Mouse (Mus musculus) stomach, embryonic 16.5 days (tissue): ENCODE results near the gene Ap1g1. TPM values are rescaled to one million over a fixed set of nuclear protein-coding genes. Genes with fewer than 3 reads are reported as not detected.

Source experiments
- ATAC-seq: fragments of 200-750 bp; cut with Nextera tagmentation; 2 replicates; pipeline ENCODE4 v1.8.0; 2017; ENCODE audit warnings: moderate number of reproducible peaks, moderate TSS enrichment; ENCODE audit not compliant: insufficient read depth, low FRiP score
- H3K27ac ChIP-seq: fragments of 300-500 bp; sonication (generic); 2 replicates; pipeline ENCODE4 v1.5.1; 2014; ENCODE audit warnings: low read length
- H3K27me3 ChIP-seq: fragments of 300-500 bp; sonication (generic); 2 replicates; pipeline ENCODE4 v1.6.1; 2014; ENCODE audit warnings: low read length, control low read depth, mixed read lengths; ENCODE audit not compliant: control insufficient read depth, insufficient read depth
- H3K36me3 ChIP-seq: fragments of 300-500 bp; sonication (generic); 2 replicates; pipeline ENCODE4 v1.6.1; 2014; ENCODE audit warnings: low read length; ENCODE audit not compliant: control insufficient read depth, insufficient read depth
- H3K4me1 ChIP-seq: fragments of 300-500 bp; sonication (generic); 2 replicates; pipeline ENCODE4 v1.6.1; 2014; ENCODE audit warnings: low read length, control low read depth, mixed read lengths; ENCODE audit not compliant: control insufficient read depth, insufficient read depth
- H3K4me2 ChIP-seq: fragments of 300-500 bp; sonication (generic); 2 replicates; pipeline ENCODE4 v1.6.1; 2014; ENCODE audit warnings: low read depth, low read length, mixed read lengths
- H3K4me3 ChIP-seq: fragments of 300-500 bp; sonication (generic); replicated peaks from 2 replicates; pipeline ENCODE4 v1.5.1; 2014; ENCODE audit warnings: mild to moderate bottlenecking, low read length
- H3K9ac ChIP-seq: fragments of 300-500 bp; sonication (generic); 2 replicates; pipeline ENCODE4 v1.6.1; 2014; ENCODE audit warnings: low read length
- H3K9me3 ChIP-seq: fragments of 300-500 bp; sonication (generic); replicated peaks from 2 replicates; pipeline ENCODE4 v1.6.1; 2016; ENCODE audit warnings: low read length, control low read depth; ENCODE audit not compliant: control insufficient read depth
- WGBS: fragments of 180-500 bp; shearing (Covaris S2); extraction: QIAGEN DNeasy Blood & Tissue Kit; methylation state at CpG from one replicate; pipeline ENCODE4 v1.1.7; 2014; 5-methylcytosine and 5-hydroxymethylcytosine counted together
- polyA plus RNA-seq: library from polyadenylated mRNA; unstranded; fragments of >200 nt; fragmentation: Nextera tagmentation; extraction: Ambion mirVana; gene quantifications from 2 replicates; pipeline ENCODE4 v1.2.1, GENCODE M21; 2015

Ap1g1 gene
- polyA plus RNA-seq, 1 experiment from 2014 or later, result 42.5 TPM

DNA sequence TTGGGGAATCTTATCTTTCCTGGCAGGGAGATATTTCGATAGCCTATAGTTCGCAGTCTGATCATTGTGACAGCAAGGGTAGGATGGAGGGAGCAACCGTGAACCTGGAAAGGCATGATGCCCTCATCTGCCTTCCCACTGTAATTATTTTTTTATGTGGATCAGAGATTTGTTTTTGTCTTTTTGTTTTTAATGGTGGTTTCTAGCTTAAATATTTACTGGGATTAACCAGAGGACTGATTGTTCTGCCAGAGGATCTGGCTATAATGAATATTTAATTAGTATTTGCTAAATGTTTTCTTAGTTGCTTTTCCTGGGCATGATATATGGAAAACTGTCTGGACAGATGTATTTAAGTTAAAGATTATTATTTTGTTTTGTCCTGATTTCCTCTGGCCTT is 24.9 kb downstream of the Ap1g1 start:
- Histone ChIP-seq H3K4me3 (no peak overlapping the region), H3K4me1 (0 out of 2 replicates have a peak, but pooled peaks cover 3% of the 10 kb centered on the region), H3K9me3 (no peaks in the 10 kb centered on the region), H3K9ac (no peak overlapping the region), H3K27ac (no peak overlapping the region), H3K4me2 (no peak overlapping the region), H3K27me3 (no peaks in the 10 kb centered on the region), H3K36me3 (peaks cover 3% of the 10 kb centered on the region; the same call in 1 of the 2 replicates)
- WGBS, result 91% methylated on average over 3 of the region's 3 CpGs
- ATAC-seq, result no peak

DNA sequence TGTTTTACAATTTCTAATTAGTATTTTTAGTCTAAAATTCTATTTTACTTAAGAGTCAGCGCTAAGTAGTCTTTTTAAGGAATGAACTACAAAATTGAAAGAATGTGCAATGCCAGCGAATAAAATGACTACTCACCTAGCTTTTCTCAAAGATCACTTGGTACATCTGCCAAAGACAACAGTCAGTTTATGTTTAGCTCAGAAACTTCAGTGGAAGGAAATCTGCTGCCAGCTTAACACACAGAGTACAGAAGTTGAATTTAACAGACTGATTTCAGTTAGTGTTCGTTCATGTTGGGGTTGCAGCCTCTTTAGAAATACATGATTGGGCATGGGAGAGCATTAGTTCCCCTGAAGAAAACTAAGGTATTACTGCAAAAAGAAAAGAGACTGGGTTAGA is 25.4 kb downstream of the Ap1g1 start:
- WGBS, result 96% methylated on average over 3 of the region's 3 CpGs

DNA sequence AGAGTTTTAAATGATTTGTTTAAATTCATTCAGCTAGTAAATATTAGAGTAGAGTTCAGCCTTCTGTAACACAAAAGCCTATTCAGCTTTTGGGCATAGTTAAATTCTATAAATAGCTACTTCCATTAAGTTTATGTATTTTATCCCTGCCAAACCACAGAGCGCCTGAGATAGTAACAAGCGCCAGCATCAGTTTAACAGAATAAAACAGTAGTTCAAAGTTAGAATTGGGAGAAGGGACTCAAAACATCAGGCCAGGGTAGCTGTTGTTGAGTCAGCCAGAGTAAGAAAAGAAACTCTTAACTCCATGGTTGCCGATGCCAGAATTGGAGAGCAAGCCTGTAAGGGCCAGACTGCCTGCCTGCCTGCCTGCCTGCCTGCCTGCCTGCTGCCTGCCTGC is 28.2 kb downstream of the Ap1g1 start:
- WGBS, result 53% methylated on average over 3 of the region's 3 CpGs
- H3K4me2 ChIP-seq, result no peak overlapping the region
- H3K36me3 ChIP-seq, result peaks cover 3% of the 10 kb centered on the region; the same call in 1 of the 2 replicates
- H3K4me1 ChIP-seq, result peaks cover 9% of the 10 kb centered on the region; the same call in 1 of the 2 replicates
- no peak overlapping the region; the same call in 1 of the 2 replicates for H3K27ac ChIP-seq
- H3K4me3 ChIP-seq, result no peak overlapping the region
- no peak overlapping the region for H3K9ac ChIP-seq
- no peak for ATAC-seq
- no peaks in the 10 kb centered on the region for H3K27me3 ChIP-seq
- H3K9me3 ChIP-seq, result no peaks in the 10 kb centered on the region

More for the DNA sequence above, 25.4 kb downstream of the Ap1g1 start:
- Histone ChIP-seq H3K4me1 (0 out of 2 replicates have a peak, but pooled peaks cover 3% of the 10 kb centered on the region), H3K27me3 (no peaks in the 10 kb centered on the region), H3K4me3 (no peak overlapping the region), H3K36me3 (peaks cover 3% of the 10 kb centered on the region; the same call in 1 of the 2 replicates), H3K4me2 (no peak overlapping the region), H3K9me3 (no peaks in the 10 kb centered on the region), H3K27ac (no peak overlapping the region), H3K9ac (no peak overlapping the region)
- ATAC-seq, result no peak

DNA sequence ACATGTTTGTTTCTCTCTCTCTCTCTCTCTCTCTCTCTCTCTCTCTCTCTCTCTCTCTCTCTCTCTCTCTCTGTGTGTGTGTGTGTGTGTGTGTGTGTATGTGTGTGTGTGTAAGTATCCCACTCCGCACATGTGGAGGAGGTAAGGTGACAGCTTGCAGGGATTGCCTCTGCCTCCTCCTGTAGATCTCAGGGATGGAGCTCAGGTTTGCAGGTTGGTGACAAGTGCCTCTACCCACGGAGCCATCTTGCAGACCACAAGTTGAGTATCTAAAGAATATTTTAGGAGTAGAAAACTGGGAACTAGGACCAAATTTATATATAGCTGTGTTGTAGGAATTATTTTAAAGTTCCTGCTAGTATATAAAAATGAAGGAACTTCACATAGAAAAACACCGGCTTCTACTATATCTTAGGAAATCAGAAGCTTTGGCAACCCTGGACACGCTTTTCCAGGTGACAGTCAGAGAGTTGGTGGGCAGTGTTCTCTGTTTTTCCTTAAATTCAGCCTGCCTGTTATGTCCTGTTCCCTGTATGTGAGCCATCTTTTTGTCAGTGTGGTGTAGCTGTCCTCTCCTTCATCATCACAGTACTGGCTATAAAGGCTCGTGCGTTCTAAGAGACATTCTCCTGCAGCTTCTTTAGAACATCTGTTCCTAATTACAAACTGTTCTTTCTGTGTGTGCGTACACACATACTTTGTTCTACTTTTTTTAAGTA is 29.2 kb downstream of the Ap1g1 start:
- Histone ChIP-seq H3K9ac (no peak overlapping the region), H3K4me3 (no peak overlapping the region), H3K9me3 (no peaks in the 10 kb centered on the region), H3K4me2 (no peak overlapping the region), H3K27me3 (no peaks in the 10 kb centered on the region), H3K36me3 (peaks cover 3% of the 10 kb centered on the region; the same call in 1 of the 2 replicates), H3K4me1 (peaks cover 9% of the 10 kb centered on the region; the same call in 1 of the 2 replicates), H3K27ac (no peak overlapping the region)
- WGBS, result 81% methylated on average over 7 of the region's 7 CpGs
- no peak for ATAC-seq

DNA sequence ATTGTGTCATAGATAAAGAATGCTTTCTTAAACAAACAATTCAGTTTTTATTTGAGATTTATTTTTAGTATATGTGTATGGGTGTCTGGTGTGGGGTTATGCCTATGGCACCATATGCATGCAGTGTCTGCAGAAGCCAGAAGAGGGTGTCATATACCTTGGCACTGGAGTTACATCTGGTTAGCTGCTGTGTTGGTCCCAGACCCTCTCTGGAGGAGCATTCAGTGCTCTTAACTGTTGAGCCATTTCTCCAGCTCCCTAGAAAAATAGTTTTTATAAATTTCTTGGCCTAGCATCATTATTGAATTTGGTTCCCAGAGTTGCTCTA is 29.7 kb downstream of the Ap1g1 start:
- Histone ChIP-seq H3K27ac (no peak overlapping the region), H3K36me3 (peaks cover 3% of the 10 kb centered on the region; the same call in 1 of the 2 replicates), H3K4me3 (no peak overlapping the region), H3K4me2 (no peak overlapping the region), H3K9ac (no peak overlapping the region), H3K9me3 (no peaks in the 10 kb centered on the region), H3K27me3 (no peaks in the 10 kb centered on the region), H3K4me1 (peaks cover 9% of the 10 kb centered on the region; the same call in 1 of the 2 replicates)
- no peak for ATAC-seq

DNA sequence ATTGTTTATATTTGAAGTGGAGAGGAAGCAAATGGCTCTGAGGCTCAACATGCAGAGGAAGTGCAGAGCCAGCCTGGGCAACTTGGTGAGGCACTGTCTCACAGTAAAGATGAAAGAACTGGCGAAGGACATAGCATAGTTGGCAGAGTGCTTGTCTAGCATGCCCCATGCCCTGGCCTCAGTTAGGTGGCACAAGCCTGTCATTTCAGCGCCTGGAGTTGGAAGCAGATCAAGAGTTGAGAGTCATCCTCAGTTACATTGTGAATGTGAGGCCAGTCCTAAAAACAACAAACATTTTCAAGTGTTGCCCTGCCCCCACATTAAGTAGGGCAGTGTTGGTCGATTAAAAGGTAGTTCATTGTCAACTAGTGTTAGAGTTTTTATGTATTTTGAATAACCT is 32.1 kb downstream of the Ap1g1 start:
- no peak for ATAC-seq
- H3K4me1 ChIP-seq, result peaks cover 9% of the 10 kb centered on the region; the same call in 1 of the 2 replicates
- no peak overlapping the region for H3K4me3 ChIP-seq
- no peak overlapping the region for H3K27ac ChIP-seq
- H3K27me3 ChIP-seq, result no peaks in the 10 kb centered on the region
- no peak overlapping the region for H3K4me2 ChIP-seq
- 73% methylated on average over 3 of the region's 3 CpGs for WGBS
- H3K36me3 ChIP-seq, result no peaks in the 10 kb centered on the region
- H3K9ac ChIP-seq, result no peak overlapping the region
- no peaks in the 10 kb centered on the region for H3K9me3 ChIP-seq

DNA sequence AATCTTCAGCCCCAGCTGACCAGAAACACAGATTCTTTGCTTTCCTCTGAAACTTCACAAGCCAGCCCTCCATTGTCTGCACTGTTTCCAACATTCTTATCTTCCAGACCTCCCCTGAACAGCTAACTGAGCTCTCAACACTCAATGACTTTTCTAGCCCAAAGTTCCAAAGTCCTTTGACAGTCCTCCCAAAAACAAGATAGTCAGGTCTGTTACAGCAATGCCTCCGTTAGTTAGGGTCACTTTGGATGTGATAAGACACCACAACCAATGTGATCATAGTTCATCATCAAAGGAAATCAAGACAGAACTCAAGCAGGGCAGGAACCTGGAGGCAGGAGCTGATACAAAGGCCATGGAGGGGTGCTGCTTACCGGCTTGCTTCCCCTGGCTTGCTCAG is 36.9 kb downstream of the Ap1g1 start:
- Histone ChIP-seq H3K9me3 (no peaks in the 10 kb centered on the region), H3K27me3 (no peaks in the 10 kb centered on the region), H3K36me3 (no peaks in the 10 kb centered on the region), H3K9ac (no peak overlapping the region), H3K4me1 (peaks cover 6% of the 10 kb centered on the region; the same call in 1 of the 2 replicates), H3K27ac (no peak overlapping the region), H3K4me2 (no peak overlapping the region), H3K4me3 (no peak overlapping the region)
- 88% methylated on average over 2 of the region's 2 CpGs for WGBS
- no peak for ATAC-seq

DNA sequence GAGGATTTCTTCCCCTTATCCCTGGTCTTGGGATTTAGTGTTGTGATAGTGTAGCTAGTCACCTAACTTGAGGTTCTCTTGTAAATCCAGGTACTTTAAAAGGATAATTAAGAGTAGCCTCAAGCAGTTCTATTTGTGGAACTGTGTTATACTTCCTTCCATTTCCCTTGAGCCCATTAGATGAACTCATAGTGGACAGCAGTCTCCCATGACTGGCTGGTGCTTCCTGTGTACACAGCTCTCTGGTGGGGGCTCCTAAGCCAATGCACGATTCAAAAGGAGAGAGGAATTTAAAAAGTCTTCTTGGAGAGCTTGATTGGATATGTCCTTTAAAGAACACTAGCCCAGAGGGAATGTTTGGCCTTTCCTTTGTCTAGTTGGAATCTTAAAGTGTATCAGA is 39.6 kb downstream of the Ap1g1 start:
- no peak overlapping the region for H3K4me2 ChIP-seq
- no peaks in the 10 kb centered on the region for H3K4me1 ChIP-seq
- 23% methylated on average over 1 of the region's 1 CpGs for WGBS
- no peaks in the 10 kb centered on the region for H3K27me3 ChIP-seq
- ATAC-seq, result no peak
- no peak overlapping the region for H3K9ac ChIP-seq
- no peak overlapping the region for H3K27ac ChIP-seq
- H3K9me3 ChIP-seq, result no peaks in the 10 kb centered on the region
- H3K4me3 ChIP-seq, result no peak overlapping the region
- no peaks in the 10 kb centered on the region for H3K36me3 ChIP-seq

DNA sequence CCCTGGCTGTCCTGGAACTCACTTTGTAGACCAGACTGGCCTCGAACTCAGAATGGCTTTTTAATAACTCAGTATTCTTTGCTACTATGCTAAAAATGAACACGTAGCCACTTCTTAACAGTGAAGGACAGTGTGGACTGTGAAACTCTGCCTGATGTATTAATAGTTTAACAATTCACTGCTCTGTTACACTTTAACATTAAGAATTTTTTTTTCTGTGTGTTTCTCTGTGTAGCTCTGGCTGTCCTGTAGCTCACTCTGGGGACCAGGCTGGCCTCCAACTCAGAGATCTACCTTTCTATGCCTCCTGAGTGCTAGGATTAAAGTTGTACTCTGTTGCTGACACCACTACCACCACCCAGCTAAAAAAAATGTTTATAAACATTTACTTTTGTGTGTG is 45.2 kb downstream of the Ap1g1 start:
- H3K36me3 ChIP-seq, result no peaks in the 10 kb centered on the region
- H3K9me3 ChIP-seq, result no peaks in the 10 kb centered on the region
- ATAC-seq, result no peak
- H3K27me3 ChIP-seq, result no peaks in the 10 kb centered on the region
- no peak overlapping the region for H3K27ac ChIP-seq
- no peak overlapping the region for H3K9ac ChIP-seq
- H3K4me1 ChIP-seq, result no peaks in the 10 kb centered on the region
- H3K4me3 ChIP-seq, result no peak overlapping the region
- 88% methylated on average over 2 of the region's 2 CpGs for WGBS
- no peak overlapping the region for H3K4me2 ChIP-seq
